Mouse (Mus musculus) kidney, embryonic 14.5 days (tissue): ENCODE measurements around the gene Flt3l. TPM values are rescaled to one million over a fixed set of nuclear protein-coding genes. Genes with fewer than 3 reads are reported as not detected.

Experiments
- ATAC-seq: fragments of 200-750 bp; cut with Nextera tagmentation; 2 replicates; pipeline ENCODE4 v1.8.0; 2017; ENCODE audit warnings: moderate number of reproducible peaks, mild to moderate bottlenecking, moderate TSS enrichment, moderate library complexity; ENCODE audit not compliant: low FRiP score, low TSS enrichment
- H3K27ac ChIP-seq: fragments of 300-500 bp; sonication (generic); 2 replicates; pipeline ENCODE4 v1.5.1; 2014; ENCODE audit warnings: low read depth, mild to moderate bottlenecking, low read length, moderate library complexity, mixed read lengths
- H3K27me3 ChIP-seq: fragments of 300-500 bp; sonication (generic); 2 replicates; pipeline ENCODE4 v1.6.1; 2014; ENCODE audit warnings: mild to moderate bottlenecking, low read length; ENCODE audit not compliant: control insufficient read depth, insufficient read depth
- H3K36me3 ChIP-seq: fragments of 300-500 bp; sonication (generic); 2 replicates; pipeline ENCODE4 v1.6.1; 2014; ENCODE audit warnings: low read length, mixed read lengths; ENCODE audit not compliant: control insufficient read depth, insufficient read depth
- H3K4me1 ChIP-seq: fragments of 300-500 bp; sonication (generic); 2 replicates; pipeline ENCODE4 v1.6.1; 2014; ENCODE audit warnings: low read length, mixed read lengths; ENCODE audit not compliant: control insufficient read depth, insufficient read depth
- H3K4me2 ChIP-seq: fragments of 300-500 bp; sonication (generic); replicated peaks from 2 replicates; pipeline ENCODE4 v1.6.1; 2014; ENCODE audit warnings: low read depth, mild to moderate bottlenecking, low read length
- H3K4me3 ChIP-seq: fragments of 300-500 bp; sonication (generic); 2 replicates; pipeline ENCODE4 v1.5.1; 2014; ENCODE audit warnings: mild to moderate bottlenecking, low read length
- H3K9ac ChIP-seq: fragments of 300-500 bp; sonication (generic); 2 replicates; pipeline ENCODE4 v1.6.1; 2014; ENCODE audit warnings: low read depth, mild to moderate bottlenecking, low read length, moderate library complexity
- H3K9me3 ChIP-seq: fragments of 300-500 bp; sonication (generic); 2 replicates; pipeline ENCODE4 v1.6.1; 2016; ENCODE audit warnings: low read length; ENCODE audit not compliant: control insufficient read depth
- WGBS: fragments of 180-500 bp; shearing (Covaris S2); extraction: QIAGEN DNeasy Blood & Tissue Kit; methylation state at CpG from one replicate; pipeline ENCODE4 v1.1.7; 2014; 5-methylcytosine and 5-hydroxymethylcytosine counted together
- polyA plus RNA-seq: library from polyadenylated mRNA; unstranded; fragments of >200 nt; fragmentation: Nextera tagmentation; extraction: Ambion mirVana; gene quantifications from 2 replicates; pipeline ENCODE4 v1.2.1, GENCODE M21; 2014

Flt3l gene
- polyA plus RNA-seq, 1 experiment from 2014 or later, result 1.3 TPM

DNA sequence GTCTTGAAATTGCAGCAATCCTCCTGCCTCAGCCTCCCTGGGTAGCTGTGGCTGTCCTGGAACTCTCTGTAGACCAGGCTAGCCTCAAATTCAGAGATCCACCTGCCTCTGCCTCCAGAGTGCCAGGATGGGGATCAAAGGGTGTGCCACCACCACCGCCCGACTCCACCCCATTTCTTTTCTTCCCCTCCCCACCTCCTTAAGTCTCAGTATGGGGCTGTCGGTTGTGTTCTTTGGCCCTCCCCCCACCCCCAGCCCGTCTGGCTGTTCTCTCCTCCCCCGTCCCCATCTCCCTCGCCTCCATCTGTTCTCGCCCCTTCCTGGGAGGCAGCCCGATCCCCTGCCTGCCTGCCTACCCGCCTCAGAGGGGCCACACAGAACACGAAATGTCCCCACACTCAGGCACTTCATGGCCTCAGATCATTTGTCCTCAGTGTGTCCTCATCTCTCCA, 30.7 kb upstream of the Flt3l start:
- Histone ChIP-seq H3K9ac (no peak overlapping the region), H3K36me3 (no peaks in the 10 kb centered on the region), H3K9me3 (peaks cover 20% of the 10 kb centered on the region), H3K27ac (no peak overlapping the region), H3K4me2 (no peak overlapping the region), H3K27me3 (peaks cover 72% of the 10 kb centered on the region), H3K4me1 (peaks cover 4% of the 10 kb centered on the region; the same call in 1 of the 2 replicates), H3K4me3 (no peak overlapping the region)
- 22% methylated on average over 7 of the region's 10 CpGs for WGBS
- no peak for ATAC-seq

DNA sequence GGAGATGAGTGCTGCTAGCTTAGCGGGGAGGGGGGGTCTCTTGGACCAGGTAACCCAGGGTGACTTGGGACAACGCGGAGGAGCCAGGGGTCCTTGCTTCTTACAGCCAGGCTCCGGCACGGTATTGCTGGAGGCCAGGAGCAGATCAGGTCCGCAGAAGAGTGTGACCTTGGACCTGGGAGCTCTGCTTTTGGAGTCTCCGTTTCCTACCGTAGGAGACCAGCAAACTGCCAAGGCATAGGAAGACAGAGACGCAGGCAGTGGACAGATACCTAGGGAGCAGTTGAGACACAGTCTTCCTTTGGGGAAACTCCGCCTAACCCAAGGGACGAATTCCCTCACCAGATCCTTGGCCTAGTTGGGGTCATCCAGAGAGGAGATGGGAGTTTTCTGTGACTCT, 29.5 kb upstream of the Flt3l start:
- peaks cover 4% of the 10 kb centered on the region for H3K4me1 ChIP-seq
- no peak overlapping the region for H3K4me2 ChIP-seq
- peaks cover 2% of the 10 kb centered on the region; the same call in 1 of the 2 replicates for H3K36me3 ChIP-seq
- 43% methylated on average over 11 of the region's 11 CpGs for WGBS
- H3K9me3 ChIP-seq, result peaks cover 20% of the 10 kb centered on the region
- no peak overlapping the region for H3K4me3 ChIP-seq
- no peak overlapping the region for H3K9ac ChIP-seq
- H3K27me3 ChIP-seq, result peaks cover 71% of the 10 kb centered on the region
- no peak overlapping the region for H3K27ac ChIP-seq
- ATAC-seq, result no peak

DNA sequence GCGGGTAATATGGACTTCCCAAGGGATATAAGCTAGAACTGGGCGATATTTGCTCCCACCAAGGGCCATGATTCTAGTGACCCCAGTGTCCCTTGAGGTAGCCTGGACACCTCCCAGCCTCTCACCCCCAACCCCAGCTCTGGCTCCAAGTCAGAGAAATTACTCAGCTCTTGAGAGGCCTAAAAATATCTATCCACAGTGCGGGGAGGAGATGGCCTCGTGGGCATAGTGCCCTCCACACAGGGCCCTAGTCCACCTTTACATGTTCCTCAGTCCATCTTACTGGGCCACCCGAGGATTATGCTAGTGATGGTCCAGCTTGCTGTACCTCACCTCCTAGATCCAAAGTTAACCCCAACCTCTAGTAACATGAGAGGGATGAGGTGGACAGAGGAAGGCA, 28.6 kb upstream of the Flt3l start:
- Histone ChIP-seq H3K4me1 (peaks cover 4% of the 10 kb centered on the region), H3K4me3 (no peak overlapping the region), H3K36me3 (peaks cover 4% of the 10 kb centered on the region; the same call in 1 of the 2 replicates), H3K4me2 (no peak overlapping the region), H3K9me3 (peaks cover 12% of the 10 kb centered on the region), H3K9ac (no peak overlapping the region), H3K27ac (no peak overlapping the region), H3K27me3 (peaks cover 71% of the 10 kb centered on the region)
- ATAC-seq, result no peak
- 68% methylated on average over 5 of the region's 5 CpGs for WGBS

DNA sequence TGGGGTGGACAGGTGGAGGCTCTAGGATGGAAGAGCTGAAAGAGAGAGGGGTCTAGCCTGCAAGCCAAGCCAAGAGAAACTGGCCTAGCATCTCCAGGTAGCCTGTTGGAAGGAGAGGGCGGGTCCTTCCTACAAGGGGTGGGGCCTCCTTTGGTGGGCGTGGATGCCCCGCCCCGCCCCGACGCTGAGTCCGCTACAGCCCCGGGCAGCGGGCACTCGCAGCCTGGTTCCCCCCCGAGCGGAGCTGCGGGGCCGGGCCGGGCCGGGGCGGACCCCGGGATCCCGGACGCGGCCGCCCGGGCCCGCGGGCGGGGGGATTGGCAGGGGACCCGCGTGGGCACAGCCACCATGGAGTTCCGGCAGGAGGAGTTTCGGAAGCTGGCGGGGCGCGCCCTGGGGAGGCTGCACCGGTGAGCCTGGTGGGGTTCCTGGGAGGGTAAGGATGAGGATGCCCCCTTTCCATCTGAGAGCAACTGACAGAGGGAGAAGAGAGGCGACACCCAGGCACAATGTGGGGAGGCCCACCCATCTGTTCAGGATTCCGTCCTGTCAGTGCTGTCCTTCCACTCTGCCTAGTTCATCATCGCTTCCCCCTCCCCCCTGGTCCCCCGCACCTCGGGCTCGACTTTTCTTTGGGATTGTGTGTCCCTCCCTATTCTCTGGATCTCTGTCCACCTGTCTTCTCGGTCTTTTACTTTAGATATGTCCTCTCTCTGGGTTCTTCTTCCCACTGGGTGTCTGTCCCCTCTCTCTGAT, 27.7 kb upstream of the Flt3l start, which contains the start of gene Slc17a7:
TSS of gene Slc17a7 (plus strand) at position 215 of the 756 bp plus-strand sequence.
- no peak for ATAC-seq
- WGBS, result 4% methylated on average over 38 of the region's 41 CpGs

DNA sequence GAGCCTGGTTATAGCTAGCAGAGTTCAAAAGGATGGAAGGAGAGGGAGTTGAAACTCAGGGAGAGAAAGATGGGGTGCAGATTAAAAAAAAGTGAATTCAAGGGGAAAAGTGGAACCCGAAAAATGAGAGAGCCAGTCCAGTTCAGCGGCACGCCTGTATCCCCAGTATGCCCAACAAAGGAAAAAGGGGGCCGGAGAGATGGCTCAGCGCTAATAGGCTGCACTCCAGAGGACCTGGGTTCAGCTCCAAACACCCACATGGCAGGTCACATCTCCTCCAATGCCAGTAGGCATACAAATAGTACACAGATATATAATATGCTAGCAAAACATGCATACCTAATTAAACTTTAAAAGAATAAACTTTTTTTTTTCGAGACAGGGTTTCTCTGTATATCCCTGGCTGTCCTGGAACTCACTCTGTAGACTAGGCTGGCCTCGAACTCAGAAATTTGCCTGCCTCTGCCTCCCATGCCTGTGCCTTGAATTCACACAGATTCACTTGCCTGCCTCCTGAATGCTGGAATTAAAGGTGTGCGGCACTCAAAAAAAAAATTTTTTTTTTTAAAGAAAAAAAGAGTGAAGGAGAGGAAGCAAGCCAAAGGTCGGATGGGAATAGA, 26.9 kb upstream of the Flt3l start:
- Histone ChIP-seq H3K9me3 (no peaks in the 10 kb centered on the region), H3K4me3 (0 out of 2 replicates have a peak overlapping the region, but pooled peaks have one; percentile 44), H3K9ac (no peak overlapping the region), H3K27me3 (peaks cover 56% of the 10 kb centered on the region), H3K36me3 (peaks cover 13% of the 10 kb centered on the region; the same call in 1 of the 2 replicates), H3K4me2 (no peak overlapping the region), H3K4me1 (peaks cover 4% of the 10 kb centered on the region), H3K27ac (no peak overlapping the region)
- no peak for ATAC-seq
- 75% methylated on average over 9 of the region's 9 CpGs for WGBS

More for the DNA sequence above, 27.7 kb upstream of the Flt3l start, which contains the start of gene Slc17a7:
- Histone ChIP-seq H3K4me1 (peaks cover 4% of the 10 kb centered on the region), H3K27me3 (peaks cover 64% of the 10 kb centered on the region), H3K9ac (peak within 1 kb of the TSS; percentile 56), H3K9me3 (peaks cover 3% of the 10 kb centered on the region; the same call in 1 of the 2 replicates), H3K36me3 (peaks cover 7% of the 10 kb centered on the region; the same call in 1 of the 2 replicates), H3K4me3 (peak within 1 kb of the TSS; percentile 44), H3K27ac (no peak within 1 kb of the TSS), H3K4me2 (peak within 1 kb of the TSS; percentile 64)

DNA sequence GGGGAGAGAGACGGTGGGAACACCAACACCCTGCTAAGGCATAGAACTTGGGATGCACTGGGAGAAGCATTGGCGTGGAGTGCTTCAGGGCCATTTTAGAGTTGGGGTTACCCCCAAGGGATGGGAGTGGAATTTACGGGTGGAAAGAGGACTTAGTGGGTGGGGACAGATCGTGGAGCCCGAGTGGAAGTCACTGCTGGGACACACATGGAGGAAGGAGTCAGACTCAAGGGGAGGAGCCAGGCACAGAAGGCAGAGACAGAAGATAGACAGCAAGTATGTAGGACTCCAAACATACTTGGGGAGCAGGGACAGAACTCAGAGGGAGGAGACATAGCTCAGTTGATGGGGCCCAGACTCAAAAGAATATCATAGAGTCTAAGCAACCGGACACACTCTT, 26.3 kb upstream of the Flt3l start:
- peak overlapping the region; percentile 34 for H3K4me3 ChIP-seq
- WGBS, result 27% methylated on average over 6 of the region's 6 CpGs

DNA sequence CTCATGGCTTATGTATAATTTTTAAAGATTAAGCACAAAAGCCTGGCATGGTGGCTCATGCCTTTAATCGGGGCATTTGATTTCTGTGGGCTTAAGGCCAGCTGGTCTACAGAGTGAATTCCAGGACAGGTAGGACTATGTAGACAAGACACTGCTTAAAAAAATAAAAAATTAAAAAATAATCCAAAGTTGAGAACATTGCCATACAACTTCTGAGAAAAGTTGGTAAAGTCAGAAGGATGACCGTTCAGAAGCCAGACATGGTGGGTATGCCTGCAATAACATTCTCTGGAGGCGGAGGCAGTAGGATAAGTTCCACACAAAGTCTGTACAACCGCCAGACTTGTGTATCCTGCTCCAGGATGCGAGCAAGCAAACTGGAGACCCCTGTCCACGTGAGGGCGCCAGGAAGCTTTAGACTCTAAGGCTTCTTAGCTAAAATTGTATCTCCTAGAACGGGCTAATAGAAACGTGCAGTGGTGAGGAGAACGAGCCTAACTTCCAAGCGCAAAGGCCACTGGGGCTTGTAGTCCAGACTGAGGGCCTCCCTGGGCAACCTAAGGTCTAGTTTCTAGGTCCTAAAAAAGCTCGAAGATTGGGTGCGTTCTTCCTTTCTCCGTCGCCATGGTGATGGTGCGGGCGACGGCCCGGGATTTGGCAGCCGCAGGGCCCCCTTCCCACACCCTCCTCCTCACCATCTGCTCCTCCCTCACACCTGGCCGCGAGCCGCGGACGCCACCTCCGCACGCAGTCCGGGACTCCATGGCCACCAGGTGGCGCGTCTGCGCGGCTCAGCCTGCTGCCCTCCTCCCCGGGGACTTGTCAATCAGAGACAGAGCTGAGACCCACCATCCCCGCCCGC, 25.6 kb upstream of the Flt3l start:
- Histone ChIP-seq H3K4me2 (peak overlapping the region; percentile 75), H3K36me3 (peaks cover 16% of the 10 kb centered on the region; the same call in 1 of the 2 replicates), H3K9ac (peak overlapping the region; percentile 5; the same call in 1 of the 2 replicates), H3K27me3 (peaks cover 44% of the 10 kb centered on the region), H3K4me1 (peaks cover 4% of the 10 kb centered on the region), H3K4me3 (peak overlapping the region; percentile 34), H3K27ac (no peak overlapping the region), H3K9me3 (no peaks in the 10 kb centered on the region)
- WGBS, result 4% methylated on average over 35 of the region's 35 CpGs
- peak; percentile 92 for ATAC-seq

More for the DNA sequence above, 26.3 kb upstream of the Flt3l start:
- Histone ChIP-seq H3K9ac (no peak overlapping the region), H3K36me3 (peaks cover 13% of the 10 kb centered on the region; the same call in 1 of the 2 replicates), H3K27ac (no peak overlapping the region), H3K9me3 (no peaks in the 10 kb centered on the region), H3K27me3 (peaks cover 50% of the 10 kb centered on the region), H3K4me2 (peak overlapping the region; percentile 75), H3K4me1 (peaks cover 4% of the 10 kb centered on the region)
- ATAC-seq, result no peak; the same call in 1 of the 2 replicates

DNA sequence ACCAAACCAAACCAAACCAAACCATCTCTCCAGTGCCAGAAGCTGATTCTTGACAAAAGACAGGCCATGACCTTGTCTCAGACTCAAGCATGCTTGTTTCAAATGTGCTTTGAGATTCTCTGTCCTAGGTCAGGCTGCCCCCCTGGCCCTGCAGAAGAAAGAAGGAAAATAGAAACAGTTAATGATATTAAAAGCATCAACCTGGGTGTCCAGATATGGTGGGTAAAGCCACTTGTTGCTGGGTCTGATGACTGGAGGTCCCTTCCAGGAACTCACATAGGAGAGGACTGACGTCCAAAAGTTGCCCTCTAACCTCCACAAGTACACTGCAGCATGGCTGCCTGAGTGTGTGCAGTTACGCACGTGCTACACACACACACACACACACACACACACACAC, 24.6 kb upstream of the Flt3l start:
- Histone ChIP-seq H3K27me3 (peaks cover 34% of the 10 kb centered on the region), H3K4me3 (no peak overlapping the region), H3K9ac (no peak overlapping the region), H3K36me3 (peaks cover 16% of the 10 kb centered on the region; the same call in 1 of the 2 replicates), H3K9me3 (no peaks in the 10 kb centered on the region), H3K4me1 (peaks cover 4% of the 10 kb centered on the region), H3K4me2 (no peak overlapping the region), H3K27ac (no peak overlapping the region)
- ATAC-seq, result no peak
- 92% methylated on average over 3 of the region's 3 CpGs for WGBS
